Mouse (Mus musculus) embryo, embryonic 11.5 days (tissue): ENCODE data around the gene Vmn2r19.
A peak's percentile ranks its signal among the peaks of the same experiment; 100 is the strongest.
"Not testable (repeated sequence)": the region's sequence is repeated elsewhere in the genome, so short reads cannot be mapped to it uniquely, and the experiment has no call there.

Experiments used
- DNase-seq: peaks from one replicate; pipeline ENCODE4 v3.0.0-alpha.2; 2012; ENCODE audit warnings: low read depth, low spot score

Gene Vmn2r19

GRCm38 (mm10) chr6:123308033-123308432 lies at the start of gene Vmn2r19:
TSS of gene Vmn2r19 (plus strand) at chr6:123308333.
- no peak for DNase-seq

- no peak for DNase-seq
Measured at GRCm38 (mm10) chr6:123258946-123259345, 49.2 kb upstream of the Vmn2r19 start.

GRCm38 (mm10) chr6:123259889-123260603 lies 48.1 kb upstream of the Vmn2r19 start:
- no peak for DNase-seq

GRCm38 (mm10) chr6:123260868-123261267 lies 47.3 kb upstream of the Vmn2r19 start:
- no peak for DNase-seq

- DNase-seq = no peak
Measured at GRCm38 (mm10) chr6:123261555-123262161, 46.5 kb upstream of the Vmn2r19 start, which contains the start of gene Clec4d. TSS of gene Clec4d (plus strand) at chr6:123262111.

GRCm38 (mm10) chr6:123264194-123264593 lies 43.9 kb upstream of the Vmn2r19 start:
- no peak for DNase-seq

- DNase-seq = no peak
Measured at GRCm38 (mm10) chr6:123265809-123266208, 42.3 kb upstream of the Vmn2r19 start.

- DNase-seq = no peak
Measured at GRCm38 (mm10) chr6:123266945-123267344, 41.2 kb upstream of the Vmn2r19 start.

- DNase-seq = no peak
Measured at GRCm38 (mm10) chr6:123279443-123279842, 28.7 kb upstream of the Vmn2r19 start.

GRCm38 (mm10) chr6:123286311-123286710 lies 21.8 kb upstream of the Vmn2r19 start:
- DNase-seq = no peak

- DNase-seq = no peak
Measured at GRCm38 (mm10) chr6:123288931-123289330, 19.2 kb upstream of the Vmn2r19 start.

- no peak for DNase-seq
Measured at GRCm38 (mm10) chr6:123289753-123290152, 18.4 kb upstream of the Vmn2r19 start, which contains the start of gene Clec4e. TSS of gene Clec4e (minus strand) at chr6:123289870.

GRCm38 (mm10) chr6:123292751-123293400 lies 15.3 kb upstream of the Vmn2r19 start:
- DNase-seq = no peak

- DNase-seq = not testable (repeated sequence)
Measured at GRCm38 (mm10) chr6:123293509-123293908, 14.6 kb upstream of the Vmn2r19 start.

GRCm38 (mm10) chr6:123296687-123297086 lies 11.4 kb upstream of the Vmn2r19 start:
- no peak for DNase-seq

- not testable (repeated sequence) for DNase-seq
Measured at GRCm38 (mm10) chr6:123306315-123306714, 1.8 kb upstream of the Vmn2r19 start.

- no peak for DNase-seq
Measured at GRCm38 (mm10) chr6:123332503-123332902, 24.4 kb downstream of the Vmn2r19 start.

GRCm38 (mm10) chr6:123340093-123340492 lies 32.0 kb downstream of the Vmn2r19 start:
- DNase-seq = peak; percentile 1

- no peak for DNase-seq
Measured at GRCm38 (mm10) chr6:123346141-123346540, 38.0 kb downstream of the Vmn2r19 start.
